Mouse (Mus musculus) heart, adult 2 months (tissue): ENCODE results near the gene Tamm41.

Experiments used
- CTCF ChIP-seq: fragments of 200-600 bp; IDR thresholded peaks from 2 replicates; pipeline ENCODE4 v1.8.1; 2022; ENCODE audit warnings: antibody characterized with exemption, mild to moderate bottlenecking, moderate library complexity
- POLR2A ChIP-seq: fragments of 200-500 bp; IDR thresholded peaks from 2 replicates; pipeline ENCODE4 v1.6.1; 2011; ENCODE audit warnings: mild to moderate bottlenecking, low read depth, low read length, control low read depth; ENCODE audit not compliant: insufficient read depth

DNA sequence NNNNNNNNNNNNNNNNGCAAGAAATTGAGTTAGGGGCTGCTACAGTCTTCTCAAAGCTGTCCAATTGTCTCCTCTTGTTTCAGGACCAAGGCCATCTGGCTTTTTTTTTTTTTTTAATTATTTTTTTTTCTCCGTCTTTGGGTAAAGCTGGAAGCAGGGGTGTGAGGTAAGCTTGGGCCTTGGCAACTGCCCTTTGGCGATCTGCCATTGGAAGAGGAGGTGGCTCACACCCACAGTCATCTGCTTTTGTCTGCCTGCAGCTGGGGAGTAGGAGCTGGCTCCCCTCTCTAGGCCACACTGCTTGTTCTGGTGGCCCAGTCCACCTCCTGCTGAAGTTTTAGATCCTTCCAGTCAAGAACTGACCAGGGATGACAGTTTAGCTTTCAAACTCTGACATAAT lies 34.3 kb upstream of the Tamm41 start:
- TF ChIP-seq CTCF, result no peak
- TF ChIP-seq POLR2A, result no peak
